Mouse (Mus musculus): ENCODE measurements around the gene Unc50.

DNA sequence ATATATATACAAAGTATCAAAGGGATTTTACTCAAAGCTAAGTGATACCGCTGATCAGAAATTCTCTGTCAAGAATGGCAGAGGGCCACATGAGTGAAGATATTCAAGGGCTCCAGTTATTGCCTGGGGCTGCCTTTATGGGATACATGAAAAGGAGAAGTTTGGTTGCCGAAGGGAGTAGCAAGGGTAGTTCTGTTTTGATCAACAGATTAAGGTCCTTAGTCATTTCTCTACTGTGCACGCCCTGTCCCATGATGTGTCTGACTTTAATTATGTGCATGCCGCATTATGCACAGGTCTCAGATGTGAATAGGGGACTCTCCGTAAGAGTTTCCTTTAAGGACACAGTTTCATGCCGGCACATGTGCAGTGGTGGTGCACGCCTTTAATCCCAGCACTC is 27.6 kb downstream of the Unc50 start:
- TF ChIP-seq POLR2A (IDR thresholded peaks at IDR 0.05; ENCODE audit: low read depth, low read length) (no peak), CTCF (conservative IDR thresholded peaks at IDR 0.05; ENCODE audit: insufficient read depth, insufficient read length, low read depth, low read length) (no peak)
